Mouse (Mus musculus) thymus, adult 2 months (tissue): Measurements from ENCODE around the gene Tmem30a.

Experiments used
- CTCF ChIP-seq: fragments of 200-500 bp; IDR thresholded peaks from 2 replicates; pipeline ENCODE4 v1.5.1; 2012; ENCODE audit warnings: mild to moderate bottlenecking, control low read depth, low read length, moderate library complexity, borderline replicate concordance; ENCODE audit not compliant: control insufficient read depth, poor library complexity, insufficient read depth; ENCODE audit errors: extremely low read depth
- POLR2A ChIP-seq: fragments of 200-500 bp; IDR thresholded peaks from 2 replicates; pipeline ENCODE4 v1.6.1; 2012; ENCODE audit warnings: mild to moderate bottlenecking, low read length, control low read depth, moderate library complexity; ENCODE audit not compliant: control insufficient read depth, poor library complexity, insufficient read depth; ENCODE audit errors: extremely low read depth

DNA sequence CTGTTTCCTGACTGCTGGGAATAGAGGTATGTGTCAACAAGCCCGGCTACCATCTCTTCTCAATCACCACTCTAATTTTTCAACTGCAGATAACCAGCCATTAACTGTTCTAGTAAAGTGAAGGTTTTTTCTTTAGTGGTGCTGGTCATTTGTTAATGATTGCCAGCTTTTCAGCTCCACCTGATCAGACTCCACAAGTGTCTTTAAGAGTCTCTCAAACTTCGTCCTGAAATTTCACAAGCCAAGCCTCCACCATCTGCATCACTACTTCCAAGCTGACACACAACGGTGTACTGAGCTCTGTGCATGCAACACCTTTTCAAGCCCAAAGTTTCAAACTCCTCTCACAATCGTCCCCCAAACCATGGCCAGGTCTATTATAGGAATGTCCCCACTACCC is 28.0 kb downstream of the Tmem30a start:
- TF ChIP-seq POLR2A (no peak), CTCF (no peak)
